In the genomic region with DNA sequence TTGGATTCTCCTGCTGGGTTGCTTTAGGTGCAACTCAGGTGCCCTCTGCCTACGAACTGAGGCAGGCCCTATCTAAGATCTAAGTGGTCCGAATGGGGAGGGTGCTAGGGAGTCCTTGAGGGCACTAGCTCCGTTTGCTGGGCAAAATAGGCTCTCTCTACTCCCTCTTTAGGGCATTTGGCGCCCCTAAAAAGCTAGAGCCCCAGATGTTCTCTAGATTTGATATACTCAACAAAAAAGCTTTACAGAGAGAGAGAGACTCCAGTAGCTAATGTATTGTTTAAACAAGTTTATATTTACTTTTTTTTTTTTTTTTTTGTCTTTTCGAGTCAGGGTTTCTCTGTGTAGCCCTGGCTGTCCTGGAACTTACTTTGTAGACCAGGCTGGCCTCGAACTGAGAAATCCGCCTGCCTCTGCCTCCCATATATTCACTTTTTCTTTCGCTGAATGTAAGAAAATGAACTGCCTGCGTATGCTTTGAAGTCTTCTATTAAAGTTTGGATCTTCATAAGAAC, we compare ENCODE assay signal across 8 mouse cellular contexts. TPM values are rescaled to one million over a fixed set of nuclear protein-coding genes. Genes with fewer than 3 reads are reported as not detected.
DNase-seq lines count a peak whose midpoint lies in the region; ATAC-seq lines count a peak whose summit lies in the region.

Gene Gins1, plus strand, starts transcription at position 465 of the 515 bp plus-strand sequence.

- WGBS in kidney, embryonic 14.5 days, result 39% methylated on average over 9 of the region's 9 CpGs
- 44% methylated on average over 9 of the region's 9 CpGs for whole genome bisulfite sequencing in hindbrain, embryonic 15.5 days
- WGBS in midbrain, embryonic 14.5 days, result 41% methylated on average over 9 of the region's 9 CpGs

- no peak for DNase-seq in kidney, postnatal 36 days
- DNase-seq in midbrain, embryonic 14.5 days, result no peak
- DNase-seq in natural killer cell, adult 2 months (ENCODE audit: low spot score in 2 of 2), result no peak
- DNase-seq in cerebellum, adult 18-20 months, result no peak
- no peak for DNase-seq in adrenal gland, adult 18-20 months (ENCODE audit: low spot score in 2 of 2)

- no peaks in the 10 kb centered on the region for H3K36me3 ChIP-seq in kidney, embryonic 14.5 days (ENCODE audit: control insufficient read depth, insufficient read depth, low read length)
- peaks cover 3% of the 10 kb centered on the region; the same call in 1 of the 2 replicates for H3K36me3 ChIP-seq in hindbrain, embryonic 15.5 days
- H3K36me3 ChIP-seq in midbrain, embryonic 14.5 days (ENCODE audit: control insufficient read depth, insufficient read depth, low read length), result peaks cover 6% of the 10 kb centered on the region

- no peaks in the 10 kb centered on the region for H3K27me3 ChIP-seq in kidney, embryonic 14.5 days (ENCODE audit: control insufficient read depth, insufficient read depth, low read length)
- H3K27me3 ChIP-seq in hindbrain, embryonic 15.5 days, result no peaks in the 10 kb centered on the region
- no peaks in the 10 kb centered on the region for H3K27me3 ChIP-seq in midbrain, embryonic 14.5 days (ENCODE audit: control insufficient read depth, insufficient read depth, low read length)

- H3K27ac ChIP-seq in kidney, embryonic 14.5 days (ENCODE audit: low read depth, low read length), result peak within 1 kb of the TSS; percentile 90
- H3K27ac ChIP-seq in brown adipose tissue, adult 24 weeks (replicated peaks; ENCODE audit: low read depth, low read length), result peak within 1 kb of the TSS; percentile 95
- H3K27ac ChIP-seq in hindbrain, embryonic 15.5 days (replicated peaks), result peak within 1 kb of the TSS; percentile 93
- H3K27ac ChIP-seq in midbrain, embryonic 14.5 days (replicated peaks; ENCODE audit: low read depth, low read length), result peak within 1 kb of the TSS; percentile 89

- H3K4me1 ChIP-seq in kidney, embryonic 14.5 days (ENCODE audit: control insufficient read depth, insufficient read depth, low read length), result peaks cover 9% of the 10 kb centered on the region; the same call in 1 of the 2 replicates
- H3K4me1 ChIP-seq in brown adipose tissue, adult 24 weeks (ENCODE audit: control insufficient read depth, insufficient read depth, insufficient read length, low read length), result peaks cover 9% of the 10 kb centered on the region
- H3K4me1 ChIP-seq in hindbrain, embryonic 15.5 days (replicated peaks), result peaks cover 30% of the 10 kb centered on the region
- H3K4me1 ChIP-seq in midbrain, embryonic 14.5 days (ENCODE audit: control insufficient read depth, insufficient read depth, low read length), result peaks cover 21% of the 10 kb centered on the region

- H3K4me2 ChIP-seq in kidney, embryonic 14.5 days (replicated peaks; ENCODE audit: low read depth, low read length), result peak within 1 kb of the TSS; percentile 87
- peak within 1 kb of the TSS; percentile 84 for H3K4me2 ChIP-seq in hindbrain, embryonic 15.5 days
- H3K4me2 ChIP-seq in midbrain, embryonic 14.5 days (ENCODE audit: low read length), result peak within 1 kb of the TSS; percentile 73

- no peak for ATAC-seq in kidney, embryonic 14.5 days (ENCODE audit: low FRiP score, low TSS enrichment)
- no peak; the same call in 1 of the 2 replicates for ATAC-seq in hindbrain, embryonic 15.5 days (ENCODE audit: low FRiP score, low read depth)
- ATAC-seq in midbrain, embryonic 14.5 days (ENCODE audit: low FRiP score, low TSS enrichment), result no peak

- no peaks in the 10 kb centered on the region for H3K9me3 ChIP-seq in kidney, embryonic 14.5 days (ENCODE audit: control insufficient read depth, low read length)
- no peaks in the 10 kb centered on the region for H3K9me3 ChIP-seq in hindbrain, embryonic 15.5 days
- no peaks in the 10 kb centered on the region for H3K9me3 ChIP-seq in midbrain, embryonic 14.5 days (ENCODE audit: control insufficient read depth, low read length)

- H3K4me3 ChIP-seq in kidney, embryonic 14.5 days (ENCODE audit: low read length), result peak within 1 kb of the TSS; percentile 67
- H3K4me3 ChIP-seq in brown adipose tissue, adult 24 weeks (ENCODE audit: insufficient read depth, low read depth, low read length), result peak within 1 kb of the TSS; percentile 90
- H3K4me3 ChIP-seq in hindbrain, embryonic 15.5 days, result peak within 1 kb of the TSS; percentile 71
- H3K4me3 ChIP-seq in midbrain, embryonic 14.5 days (replicated peaks; ENCODE audit: low read depth, low read length), result peak within 1 kb of the TSS; percentile 91

- H3K9ac ChIP-seq in kidney, embryonic 14.5 days (ENCODE audit: low read depth, low read length), result peak within 1 kb of the TSS; percentile 62
- peak within 1 kb of the TSS; percentile 95 for H3K9ac ChIP-seq in hindbrain, embryonic 15.5 days
- peak within 1 kb of the TSS; percentile 96 for H3K9ac ChIP-seq in midbrain, embryonic 14.5 days (replicated peaks; ENCODE audit: low read length)

RNA-seq across cellular contexts. Expression of gene Gins1, which starts in this region (rescaled TPM):
- polyA plus RNA-seq in kidney, embryonic 14.5 days (2014; fragmentation: Nextera tagmentation; extraction: Ambion mirVana), result 62.8 and 77.8 TPM in 2 replicates
- polyA plus RNA-seq in brown adipose tissue, adult 24 weeks (2012; ENCODE audit: insufficient read depth, insufficient read length, missing spikeins), result 3.6 and 3.8 TPM in 2 replicates
- polyA plus RNA-seq in hindbrain, embryonic 15.5 days (2015; fragmentation: Nextera tagmentation; extraction: Ambion mirVana), result 14.8 and 16.1 TPM in 2 replicates
- 19.2 and 21.3 TPM in 2 replicates for polyA plus RNA-seq in midbrain, embryonic 14.5 days (2014; fragmentation: Nextera tagmentation; extraction: Ambion mirVana)
- 1 to 10 TPM; 1.2 to 1.7 TPM for total RNA-seq in adrenal gland, adult 18-20 months (2021)
